In the genomic region with DNA sequence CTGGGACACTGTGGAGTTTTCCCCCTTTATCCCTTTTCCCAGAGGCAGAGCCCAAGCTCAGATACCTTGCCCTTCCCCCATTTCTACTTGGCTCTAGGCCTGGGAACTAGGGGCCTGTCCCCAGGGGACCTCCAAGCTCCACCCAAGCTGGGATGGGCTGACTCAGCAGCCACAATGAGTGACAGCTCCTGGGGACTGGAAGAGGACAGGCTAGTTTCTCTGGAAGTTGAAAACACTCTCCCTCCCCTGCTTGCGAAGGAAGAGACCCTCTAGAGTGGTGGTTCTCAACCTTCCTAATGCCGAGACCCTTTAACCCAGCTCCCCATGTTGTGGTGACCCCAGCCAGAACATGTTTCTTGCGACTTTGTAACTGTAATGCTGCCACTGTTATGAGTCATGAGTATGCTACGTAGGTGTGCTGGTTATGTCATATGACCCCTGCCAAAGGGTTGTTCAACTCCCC, we compare ENCODE assay signal across 8 mouse cellular contexts. TPM values are rescaled to one million over a fixed set of nuclear protein-coding genes. Genes with fewer than 3 reads are reported as not detected.
DNase-seq lines count a peak whose midpoint lies in the region; ATAC-seq and TF ChIP-seq lines count a peak whose summit lies in the region.

No protein-coding gene starts in this region.

- ATAC-seq in midbrain, postnatal 0 days (ENCODE audit: low FRiP score) = no peak

- H3K36me3 ChIP-seq in midbrain, postnatal 0 days (ENCODE audit: insufficient read depth, low read length) = no peaks in the 10 kb centered on the region

- H3K27ac ChIP-seq in midbrain, postnatal 0 days (ENCODE audit: low read depth, low read length) = no peak overlapping the region

- no peak overlapping the region for H3K9ac ChIP-seq in midbrain, postnatal 0 days (replicated peaks; ENCODE audit: low read length, poor library complexity, severe bottlenecking)

- H3K27me3 ChIP-seq in midbrain, postnatal 0 days (ENCODE audit: insufficient read depth, low read length) = peaks cover 3% of the 10 kb centered on the region; the same call in 1 of the 2 replicates

- peak; percentile 58 for DNase-seq in adrenal gland, adult 2 months
- no peak for DNase-seq in adrenal gland, adult 18-20 months (ENCODE audit: low spot score in 2 of 2)
- DNase-seq in R1 (ENCODE audit: low read depth, low spot score) = peak; percentile 88
- peak; percentile 78 to 83 for DNase-seq in heart, postnatal 10 days
- peak; percentile 79 to 89 for DNase-seq in kidney, postnatal 25 days
- peak; percentile 70 for DNase-seq in midbrain, postnatal 0 days (ENCODE audit: low spot score)
- no peak for DNase-seq in frontal cortex, postnatal 14 days (ENCODE audit: low spot score in 2 of 2)
- DNase-seq in thymus, postnatal 25 days = no peak

- WGBS in midbrain, postnatal 0 days = 28% methylated on average over 4 of the region's 4 CpGs

- no peak overlapping the region for H3K4me3 ChIP-seq in midbrain, postnatal 0 days (ENCODE audit: low read depth, low read length)

- intact Hi-C loops in heart, postnatal 10 days (cut with DNase I) = no loop called here

- H3K4me1 ChIP-seq in midbrain, postnatal 0 days (ENCODE audit: insufficient read depth, low read length) = peaks cover 3% of the 10 kb centered on the region; the same call in 1 of the 2 replicates

- no peak overlapping the region for H3K4me2 ChIP-seq in midbrain, postnatal 0 days (ENCODE audit: low read depth, low read length, poor library complexity, severe bottlenecking)

- no peaks in the 10 kb centered on the region for H3K9me3 ChIP-seq in midbrain, postnatal 0 days (ENCODE audit: low read length)

- TF ChIP-seq CTCF in midbrain, postnatal 0 days (IDR thresholded peaks at IDR 0.05) = no peak

RNA-seq across cellular contexts. Expression of a gene that starts 9.7 kb away (rescaled TPM):
- 10 to 100 TPM; 15.6 to 26.2 TPM for total RNA-seq in adrenal gland, adult 2 months (2021)
- 14.8 and 15.0 TPM in 2 replicates for polyA plus RNA-seq in adrenal gland, adult 2 months (2012; rRNA removed)
- total RNA-seq in adrenal gland, adult 18-20 months (2021) = 10 to 100 TPM; 17.2 to 19.3 TPM
- total RNA-seq in heart, postnatal 10 days (2021) = 10 to 100 TPM; 11.9 to 17.4 TPM
- 53.3 and 57.3 TPM in 2 replicates for total RNA-seq in midbrain, postnatal 0 days (2014; rRNA removed)
- polyA plus RNA-seq in midbrain, postnatal 0 days (2015; fragmentation: Nextera tagmentation; extraction: Ambion mirVana) = 65.4 and 72.9 TPM in 2 replicates

RNA-seq across cellular contexts. Expression of a gene that starts 14.4 kb away (rescaled TPM):
- total RNA-seq in adrenal gland, adult 2 months (2021) = 10 to 100 TPM; 23.7 to 27.9 TPM
- polyA plus RNA-seq in adrenal gland, adult 2 months (2012; rRNA removed) = 26.5 and 34.7 TPM in 2 replicates
- total RNA-seq in adrenal gland, adult 18-20 months (2021) = 10 to 100 TPM; 20.3 to 20.7 TPM
- total RNA-seq in heart, postnatal 10 days (2021) = 10 to 100 TPM; 10.9 TPM
- total RNA-seq in midbrain, postnatal 0 days (2014; rRNA removed) = 7.8 and 8.5 TPM in 2 replicates
- 12.2 and 12.9 TPM in 2 replicates for polyA plus RNA-seq in midbrain, postnatal 0 days (2015; fragmentation: Nextera tagmentation; extraction: Ambion mirVana)

RNA-seq across cellular contexts. Expression of a gene that starts 14.8 kb away (rescaled TPM):
- 10 to 100 TPM; 20.0 to 29.2 TPM for total RNA-seq in adrenal gland, adult 2 months (2021)
- polyA plus RNA-seq in adrenal gland, adult 2 months (2012; rRNA removed) = 12.0 and 16.2 TPM in 2 replicates
- total RNA-seq in adrenal gland, adult 18-20 months (2021) = 10 to 100 TPM; 26.2 to 27.6 TPM
- 10 to 100 TPM; 14.8 to 19.9 TPM for total RNA-seq in heart, postnatal 10 days (2021)
- total RNA-seq in midbrain, postnatal 0 days (2014; rRNA removed) = 13.0 and 19.3 TPM in 2 replicates
- polyA plus RNA-seq in midbrain, postnatal 0 days (2015; fragmentation: Nextera tagmentation; extraction: Ambion mirVana) = 17.5 and 20.1 TPM in 2 replicates

RNA-seq across cellular contexts. Expression of a gene that starts 39.1 kb away (rescaled TPM):
- total RNA-seq in adrenal gland, adult 2 months (2021) = under 1 TPM; 0.55 to 0.90 TPM
- polyA plus RNA-seq in adrenal gland, adult 2 months (2012; rRNA removed) = 1.00 and 1.3 TPM in 2 replicates
- total RNA-seq in adrenal gland, adult 18-20 months (2021) = 1 to 10 TPM; 1.3 to 2.5 TPM
- under 1 TPM; 0.15 to 0.48 TPM for total RNA-seq in heart, postnatal 10 days (2021)
- total RNA-seq in midbrain, postnatal 0 days (2014; rRNA removed) = 0.16 and 0.42 TPM in 2 replicates
- polyA plus RNA-seq in midbrain, postnatal 0 days (2015; fragmentation: Nextera tagmentation; extraction: Ambion mirVana) = 0.09 and 0.10 TPM in 2 replicates

Comparison
In these comparisons a context has a peak if more than half of its experiments do, and no peak if none do; other contexts are left out.
1. DNase-seq: peak in adrenal gland, adult 2 months (single experiment), R1 (single experiment), heart, postnatal 10 days (2 of 2), kidney, postnatal 25 days (2 of 2) and midbrain, postnatal 0 days (single experiment); none in adrenal gland, adult 18-20 months (0 of 2), frontal cortex, postnatal 14 days (0 of 2) and thymus, postnatal 25 days (single experiment).